Mouse (Mus musculus) lung, postnatal 0 days (tissue): ENCODE measurements around the gene Tmco3. TPM values are rescaled to one million over a fixed set of nuclear protein-coding genes. Genes with fewer than 3 reads are reported as not detected.

Experiments
- ATAC-seq: fragments of 200-750 bp; cut with Nextera tagmentation; 2 replicates; pipeline ENCODE4 v1.8.0; 2017; ENCODE audit warnings: moderate library complexity
- DNase-seq: peaks from one replicate; pipeline ENCODE4 v3.0.0-alpha.2; 2016; ENCODE audit warnings: low spot score
- H3K27ac ChIP-seq: fragments of 300-500 bp; sonication (generic); 2 replicates; pipeline ENCODE4 v1.5.1; 2014; ENCODE audit warnings: antibody characterized with exemption, mild to moderate bottlenecking, low read length, mixed read lengths
- H3K27me3 ChIP-seq: fragments of 300-500 bp; sonication (generic); replicated peaks from 2 replicates; pipeline ENCODE4 v1.6.1; 2014; ENCODE audit warnings: low read length, mixed read lengths; ENCODE audit not compliant: insufficient read depth
- H3K36me3 ChIP-seq: fragments of 300-500 bp; sonication (generic); 2 replicates; pipeline ENCODE4 v1.6.1; 2014; ENCODE audit warnings: low read length, mixed read lengths; ENCODE audit not compliant: insufficient read depth
- H3K4me1 ChIP-seq: fragments of 300-500 bp; sonication (generic); 2 replicates; pipeline ENCODE4 v1.6.1; 2014; ENCODE audit warnings: antibody characterized with exemption, low read depth, low read length, mixed read lengths; ENCODE audit not compliant: insufficient read depth
- H3K4me2 ChIP-seq: fragments of 300-500 bp; sonication (generic); replicated peaks from 2 replicates; pipeline ENCODE4 v1.6.1; 2014; ENCODE audit warnings: low read depth, mild to moderate bottlenecking, low read length, moderate library complexity, mixed read lengths
- H3K4me3 ChIP-seq: fragments of 300-500 bp; sonication (generic); 2 replicates; pipeline ENCODE4 v1.5.1; 2014; ENCODE audit warnings: low read depth, low read length
- H3K9ac ChIP-seq: fragments of 300-500 bp; sonication (generic); replicated peaks from 2 replicates; pipeline ENCODE4 v1.6.1; 2014; ENCODE audit warnings: low read depth, mild to moderate bottlenecking
- H3K9me3 ChIP-seq: fragments of 300-500 bp; sonication (generic); 2 replicates; pipeline ENCODE4 v1.6.1; 2016; ENCODE audit warnings: low read length, mixed read lengths
- CTCF ChIP-seq: IDR thresholded peaks from 2 replicates; pipeline ENCODE4 v1.5.1; 2016; ENCODE audit warnings: antibody characterized with exemption, mild to moderate bottlenecking
- EP300 ChIP-seq: IDR thresholded peaks from 2 replicates; pipeline ENCODE4 v1.6.1; 2016; ENCODE audit warnings: antibody characterized with exemption, mild to moderate bottlenecking, control low read depth
- WGBS: fragments of 180-500 bp; shearing (Covaris S2); extraction: QIAGEN DNeasy Blood & Tissue Kit; methylation state at CpG from one replicate; pipeline ENCODE4 v1.1.7; 2014; 5-methylcytosine and 5-hydroxymethylcytosine counted together
- polyA plus RNA-seq: library from polyadenylated mRNA; unstranded; fragments of >200 nt; fragmentation: Nextera tagmentation; extraction: Ambion mirVana; gene quantifications from 2 replicates; pipeline ENCODE4 v1.2.1, GENCODE M21; 2015

Gene Tmco3
- 26.1 and 30.3 TPM in 2 replicates for polyA plus RNA-seq

DNA sequence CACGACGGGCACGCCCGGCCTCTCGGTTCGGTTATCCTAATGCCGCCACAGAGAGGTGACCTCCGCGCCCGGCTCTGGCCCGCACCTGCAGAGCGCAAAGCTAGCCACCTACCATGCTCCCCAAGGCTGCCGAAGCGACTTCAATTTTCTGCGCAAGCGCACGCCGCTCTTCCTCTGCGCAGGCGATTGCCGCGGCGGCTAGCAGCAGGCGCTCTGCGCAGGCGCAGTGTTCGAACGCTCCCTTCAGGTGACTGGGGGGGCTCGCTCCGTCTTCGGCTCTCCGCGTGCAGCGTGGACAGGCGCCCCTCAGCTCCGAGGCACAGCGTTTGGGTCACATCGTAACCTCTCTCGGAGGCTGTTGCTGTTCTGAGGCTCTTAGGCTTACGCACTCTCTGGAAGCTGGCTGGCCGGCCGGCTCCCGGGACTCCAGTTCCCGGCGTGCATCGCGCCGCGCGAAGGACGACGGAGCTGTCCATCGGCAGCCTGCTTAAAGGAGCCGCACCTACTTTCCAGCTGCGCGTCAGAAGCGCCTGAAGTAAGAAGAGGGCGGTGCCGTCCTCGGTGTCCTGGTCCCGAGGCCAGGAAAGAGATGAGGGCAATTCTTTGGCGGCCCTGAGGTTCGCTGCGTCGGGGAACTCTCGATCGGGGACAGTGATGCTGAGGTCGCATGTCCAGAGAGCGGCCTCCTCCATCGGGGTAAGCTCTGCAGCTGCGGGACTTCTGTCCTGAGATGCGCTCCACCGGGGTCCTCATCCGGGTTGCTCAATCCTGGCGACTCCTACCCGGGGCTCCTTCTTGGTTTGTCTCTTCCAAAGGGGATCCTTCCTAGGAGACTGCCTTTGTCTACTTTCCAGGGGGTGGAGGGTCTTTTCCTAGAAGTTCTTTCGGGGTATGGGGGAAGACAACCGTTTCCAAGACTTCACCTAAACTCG lies at the start of gene Tmco3, which contains the start of gene Dcun1d2:
Tmco3 (plus strand) TSS at position 499 of the 932 bp plus-strand sequence.
Dcun1d2 (minus strand) TSS at position 440 of the 932 bp plus-strand sequence.
- peaks cover 4% of the 10 kb centered on the region; the same call in 1 of the 2 replicates for H3K36me3 ChIP-seq
- H3K27me3 ChIP-seq, result no peaks in the 10 kb centered on the region
- DNase-seq (peak; percentile 98), ATAC-seq (peak; percentile 90)
- peak within 1 kb of the TSS; percentile 46 for H3K9ac ChIP-seq
- TF ChIP-seq EP300 (no peak), CTCF (no peak)
- no peaks in the 10 kb centered on the region for H3K9me3 ChIP-seq
- 2% methylated on average over 75 of the region's 79 CpGs for WGBS
- peak within 1 kb of the TSS; percentile 95 for H3K27ac ChIP-seq
- peak within 1 kb of the TSS; percentile 90 for H3K4me2 ChIP-seq
- peaks cover 5% of the 10 kb centered on the region; the same call in 1 of the 2 replicates for H3K4me1 ChIP-seq
- H3K4me3 ChIP-seq, result peak within 1 kb of the TSS; percentile 62

DNA sequence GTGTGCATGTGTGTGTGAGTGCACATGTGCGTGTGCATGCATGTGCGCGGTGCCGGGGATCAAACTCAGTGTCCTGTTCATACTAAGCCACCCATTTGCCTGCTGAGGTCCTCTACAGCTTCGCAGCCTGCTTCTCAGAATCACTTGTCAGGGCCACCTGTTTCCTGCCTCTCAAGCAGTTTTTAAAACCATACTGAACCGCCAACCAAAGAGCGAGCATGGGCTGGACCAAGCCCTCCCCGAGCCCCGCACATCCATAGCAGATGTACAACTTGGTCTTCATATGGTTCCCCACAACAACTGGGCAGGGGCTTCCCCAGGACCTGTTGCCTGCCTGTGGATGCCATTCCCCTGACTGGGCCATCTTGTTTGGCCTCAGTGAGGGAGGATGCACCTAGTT lies 47.9 kb upstream of the Tmco3 start:
- no peak overlapping the region for H3K4me3 ChIP-seq
- H3K27me3 ChIP-seq, result no peaks in the 10 kb centered on the region
- H3K4me2 ChIP-seq, result no peak overlapping the region
- no peak for TF ChIP-seq EP300
- TF ChIP-seq CTCF, result no peak
- WGBS, result 83% methylated on average over 9 of the region's 9 CpGs
- no peak for ATAC-seq
- no peaks in the 10 kb centered on the region for H3K9me3 ChIP-seq
- no peaks in the 10 kb centered on the region for H3K36me3 ChIP-seq
- no peak overlapping the region for H3K27ac ChIP-seq
- no peak for DNase-seq
- H3K9ac ChIP-seq, result no peak overlapping the region
- no peaks in the 10 kb centered on the region for H3K4me1 ChIP-seq

DNA sequence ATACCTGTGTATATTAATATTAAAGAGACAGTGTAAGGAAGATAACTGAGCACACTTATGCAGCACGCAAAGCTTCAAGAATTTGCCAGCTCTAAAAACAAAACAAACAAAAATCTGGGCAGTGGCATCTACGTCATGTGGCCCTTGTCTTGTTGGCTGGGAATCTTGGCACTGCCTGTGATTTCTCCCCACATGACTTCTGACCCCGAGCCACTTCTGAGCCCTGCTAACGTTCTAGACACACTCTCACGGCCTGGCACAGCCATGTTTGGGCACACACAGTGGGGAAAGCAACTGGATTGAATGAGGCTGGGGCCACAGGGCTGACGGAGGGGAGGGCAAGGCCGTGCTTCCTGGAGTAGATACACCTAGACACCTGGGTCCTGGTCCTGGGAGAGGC lies 47.3 kb upstream of the Tmco3 start:
- Histone ChIP-seq H3K4me1 (no peaks in the 10 kb centered on the region), H3K27ac (no peak overlapping the region), H3K4me3 (no peak overlapping the region), H3K27me3 (no peaks in the 10 kb centered on the region), H3K36me3 (no peaks in the 10 kb centered on the region), H3K9me3 (no peaks in the 10 kb centered on the region), H3K9ac (no peak overlapping the region), H3K4me2 (no peak overlapping the region)
- DNase-seq, result peak; percentile 38
- 46% methylated on average over 7 of the region's 7 CpGs for WGBS
- TF ChIP-seq CTCF (no peak), EP300 (no peak)
- peak; percentile 69 for ATAC-seq

DNA sequence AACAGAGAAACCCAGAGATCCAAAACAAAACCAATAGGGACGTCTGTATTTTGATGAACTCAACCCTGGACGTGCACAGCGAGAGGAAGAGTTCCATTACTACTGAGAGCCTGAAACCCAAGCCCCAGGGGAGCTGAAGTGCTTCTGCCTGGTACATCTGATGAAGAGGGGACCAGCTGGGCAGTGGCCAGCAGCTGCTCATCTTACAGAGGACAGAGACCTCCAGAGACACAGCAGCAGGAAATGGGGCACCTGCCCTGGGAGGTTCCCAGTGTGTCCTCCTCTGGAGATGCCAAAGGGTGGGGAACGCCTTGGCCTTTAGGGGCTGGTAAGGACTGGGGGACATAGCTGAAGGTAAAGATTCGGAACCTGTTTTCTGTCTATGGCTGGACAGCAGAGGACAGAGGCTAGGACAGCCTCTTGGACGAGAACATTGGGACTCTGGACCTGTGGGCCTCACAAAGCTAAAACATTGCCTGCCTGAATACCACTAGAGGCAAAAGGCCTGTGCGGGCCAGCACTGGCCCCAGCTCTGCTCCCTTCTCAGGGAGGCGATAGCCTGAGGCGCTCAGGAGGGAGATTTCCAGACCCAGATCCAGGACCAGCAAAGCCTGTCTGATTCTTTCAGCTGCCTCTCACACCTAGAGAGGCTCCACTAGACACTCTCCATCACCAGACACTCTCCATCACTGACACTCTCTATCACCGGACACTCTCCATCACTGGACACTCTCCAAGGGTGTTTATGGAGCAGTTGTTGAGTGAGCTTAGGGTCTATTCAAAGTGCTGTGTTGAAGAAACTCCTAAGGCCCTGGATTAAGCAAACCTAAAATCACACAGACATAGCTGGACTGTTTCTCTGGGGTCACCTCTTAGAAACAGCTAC lies 44.8 kb upstream of the Tmco3 start:
- H3K4me3 ChIP-seq, result no peak overlapping the region
- no peaks in the 10 kb centered on the region for H3K27me3 ChIP-seq
- H3K4me2 ChIP-seq, result no peak overlapping the region
- DNase-seq, result no peak
- H3K9me3 ChIP-seq, result no peaks in the 10 kb centered on the region
- no peak for TF ChIP-seq CTCF
- TF ChIP-seq EP300, result no peak
- H3K9ac ChIP-seq, result no peak overlapping the region
- peak; percentile 32; the same call in 1 of the 2 replicates for ATAC-seq
- 66% methylated on average over 10 of the region's 10 CpGs for WGBS
- no peak overlapping the region for H3K27ac ChIP-seq
- H3K36me3 ChIP-seq, result no peaks in the 10 kb centered on the region
- H3K4me1 ChIP-seq, result no peaks in the 10 kb centered on the region

DNA sequence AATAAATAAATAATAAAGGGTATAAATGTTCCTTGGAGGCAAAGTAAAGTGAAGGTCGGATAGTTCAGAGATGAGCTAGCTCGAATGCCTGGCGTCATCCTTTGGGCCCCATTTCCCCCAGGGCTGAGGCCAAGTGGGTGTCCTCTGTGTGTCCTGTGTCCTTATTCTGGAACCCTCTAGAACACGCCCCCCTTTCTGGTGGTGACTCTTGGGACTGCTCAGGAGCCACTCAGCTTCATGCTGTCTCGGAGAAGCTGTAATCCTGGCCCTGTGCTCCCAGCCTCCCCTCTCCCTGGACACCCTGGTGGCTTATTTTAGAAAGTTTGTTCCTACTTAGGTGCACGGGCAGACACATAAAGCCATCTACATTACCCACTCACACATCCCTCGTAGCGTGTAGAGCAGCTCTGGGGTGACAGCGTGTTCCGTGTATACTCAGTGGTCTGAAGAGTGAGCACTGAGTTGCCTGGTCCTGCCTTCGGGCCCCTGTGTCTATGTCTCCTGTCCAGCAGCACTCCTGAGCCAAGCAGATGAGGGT lies 43.6 kb upstream of the Tmco3 start:
- no peak overlapping the region for H3K27ac ChIP-seq
- no peak for ATAC-seq
- TF ChIP-seq CTCF, result no peak
- no peak for TF ChIP-seq EP300
- 76% methylated on average over 11 of the region's 11 CpGs for WGBS
- no peak overlapping the region for H3K4me2 ChIP-seq
- H3K4me3 ChIP-seq, result no peak overlapping the region
- H3K4me1 ChIP-seq, result no peaks in the 10 kb centered on the region
- H3K27me3 ChIP-seq, result no peaks in the 10 kb centered on the region
- no peak for DNase-seq
- H3K9me3 ChIP-seq, result no peaks in the 10 kb centered on the region
- H3K9ac ChIP-seq, result no peak overlapping the region
- H3K36me3 ChIP-seq, result no peaks in the 10 kb centered on the region

DNA sequence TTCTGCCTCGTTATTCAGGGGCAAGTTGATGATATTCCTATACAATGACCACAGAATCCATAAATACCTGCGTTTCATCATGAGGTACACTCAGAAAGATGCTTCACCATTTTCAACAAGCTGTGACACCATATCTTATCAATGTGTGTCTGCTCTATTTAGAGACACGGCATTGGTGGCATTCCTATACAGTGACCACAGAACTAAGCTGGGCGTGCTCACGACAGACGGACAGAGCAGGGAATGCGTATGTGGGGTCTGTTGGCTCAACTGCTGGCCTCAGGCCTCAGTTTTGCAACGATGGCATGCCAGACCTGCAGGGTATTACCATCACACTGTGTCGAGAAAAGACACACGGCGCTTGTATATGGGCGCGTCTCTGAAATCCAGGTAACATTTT lies 35.2 kb upstream of the Tmco3 start:
- Histone ChIP-seq H3K4me2 (no peak overlapping the region), H3K4me1 (no peaks in the 10 kb centered on the region), H3K4me3 (no peak overlapping the region), H3K9ac (no peak overlapping the region), H3K36me3 (no peaks in the 10 kb centered on the region; the same call in 1 of the 2 replicates), H3K27ac (no peak overlapping the region), H3K9me3 (no peaks in the 10 kb centered on the region), H3K27me3 (no peaks in the 10 kb centered on the region)
- no peak for DNase-seq
- ATAC-seq, result no peak
- TF ChIP-seq CTCF, result no peak
- TF ChIP-seq EP300, result no peak
- 83% methylated on average over 13 of the region's 13 CpGs for WGBS
